Mouse (Mus musculus) heart, postnatal 0 days (tissue): ENCODE measurements around the gene Hmgb1. TPM values are rescaled to one million over a fixed set of nuclear protein-coding genes. Genes with fewer than 3 reads are reported as not detected.

Experiments
- ATAC-seq: fragments of 200-750 bp; cut with Nextera tagmentation; 2 replicates; pipeline ENCODE4 v1.8.0; 2017; ENCODE audit warnings: low read depth, moderate number of reproducible peaks, moderate library complexity; ENCODE audit not compliant: insufficient read depth
- DNase-seq: peaks from one replicate; pipeline ENCODE4 v3.0.0-alpha.2; 2016; ENCODE audit warnings: low spot score
- H3K27ac ChIP-seq: fragments of 300-500 bp; sonication (generic); 2 replicates; pipeline ENCODE4 v1.5.1; 2014; ENCODE audit warnings: low read depth, mild to moderate bottlenecking
- H3K27me3 ChIP-seq: fragments of 300-500 bp; sonication (generic); 2 replicates; pipeline ENCODE4 v1.6.1; 2014; ENCODE audit warnings: low read length, mixed read lengths; ENCODE audit not compliant: control insufficient read depth, insufficient read depth
- H3K36me3 ChIP-seq: fragments of 300-500 bp; sonication (generic); replicated peaks from 2 replicates; pipeline ENCODE4 v1.6.1; 2014; ENCODE audit warnings: low read length, mixed read lengths; ENCODE audit not compliant: control insufficient read depth, insufficient read depth
- H3K4me1 ChIP-seq: fragments of 300-500 bp; sonication (generic); 2 replicates; pipeline ENCODE4 v1.6.1; 2014; ENCODE audit warnings: antibody characterized with exemption; ENCODE audit not compliant: control insufficient read depth, insufficient read depth
- H3K4me2 ChIP-seq: fragments of 300-500 bp; sonication (generic); 2 replicates; pipeline ENCODE4 v1.6.1; 2014; ENCODE audit warnings: low read depth, mild to moderate bottlenecking, low read length, moderate library complexity
- H3K4me3 ChIP-seq: fragments of 300-500 bp; sonication (generic); 2 replicates; pipeline ENCODE4 v1.5.1; 2014; ENCODE audit warnings: low read depth, low read length
- H3K9ac ChIP-seq: fragments of 300-500 bp; sonication (generic); replicated peaks from 2 replicates; pipeline ENCODE4 v1.6.1; 2014; ENCODE audit warnings: low read depth, low read length, mixed read lengths
- H3K9me3 ChIP-seq: fragments of 300-500 bp; sonication (generic); replicated peaks from 2 replicates; pipeline ENCODE4 v1.6.1; 2016; ENCODE audit warnings: low read length; ENCODE audit not compliant: control insufficient read depth
- CTCF ChIP-seq: IDR thresholded peaks from 2 replicates; pipeline ENCODE4 v1.5.1; 2016; ENCODE audit warnings: antibody characterized with exemption, control low read depth, low read depth
- EP300 ChIP-seq: IDR thresholded peaks from 2 replicates; pipeline ENCODE4 v1.6.1; 2016; ENCODE audit warnings: antibody characterized with exemption, low read depth
- WGBS: fragments of 180-500 bp; shearing (Covaris S2); extraction: QIAGEN DNeasy Blood & Tissue Kit; methylation state at CpG from one replicate; pipeline ENCODE4 v1.1.7; 2014; 5-methylcytosine and 5-hydroxymethylcytosine counted together
- polyA plus RNA-seq: library from polyadenylated mRNA; unstranded; fragments of >200 nt; fragmentation: Nextera tagmentation; extraction: Ambion mirVana; gene quantifications from 2 replicates; pipeline ENCODE4 v1.2.1, GENCODE M21; 2015
- total RNA-seq: library from RNA; depleted of rRNA; stranded (reverse); fragments of >200 nt; gene quantifications from 2 replicates; pipeline ENCODE4 v1.2.3, GENCODE M21; 2014; ENCODE audit warnings: low replicate concordance

Hmgb1 gene
- total and polyA plus RNA-seq, 2 experiments from 2014 or later: 107 to 540 TPM

DNA sequence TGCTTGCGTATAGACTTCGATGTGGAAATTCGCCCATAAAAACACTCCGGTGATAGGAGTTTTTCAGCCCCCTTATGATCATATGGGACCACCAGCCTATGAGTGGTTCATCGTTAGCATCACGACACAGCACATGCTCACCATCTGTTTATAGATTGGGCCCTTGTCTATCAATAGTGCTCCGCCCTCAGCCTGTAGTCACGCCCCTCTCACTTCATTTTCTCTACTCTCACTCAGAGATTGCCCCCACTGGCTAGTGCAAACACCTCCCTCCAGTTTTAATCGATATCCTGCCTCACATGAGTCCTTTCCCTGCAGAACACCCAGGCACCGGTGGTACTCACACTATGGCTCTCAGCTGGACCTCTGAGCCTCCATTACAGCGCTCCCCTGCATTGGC is 88.0 kb downstream of the Hmgb1 start:
- WGBS: 60% methylated on average over 11 of the region's 11 CpGs
- ATAC-seq (no peak), DNase-seq (no peak)
- Histone ChIP-seq H3K36me3 (no peaks in the 10 kb centered on the region), H3K4me2 (no peak overlapping the region), H3K27me3 (no peaks in the 10 kb centered on the region), H3K27ac (no peak overlapping the region), H3K4me3 (no peak overlapping the region), H3K4me1 (no peaks in the 10 kb centered on the region), H3K9ac (no peak overlapping the region), H3K9me3 (no peaks in the 10 kb centered on the region)
- no peak for TF ChIP-seq EP300
- TF ChIP-seq CTCF: no peak

DNA sequence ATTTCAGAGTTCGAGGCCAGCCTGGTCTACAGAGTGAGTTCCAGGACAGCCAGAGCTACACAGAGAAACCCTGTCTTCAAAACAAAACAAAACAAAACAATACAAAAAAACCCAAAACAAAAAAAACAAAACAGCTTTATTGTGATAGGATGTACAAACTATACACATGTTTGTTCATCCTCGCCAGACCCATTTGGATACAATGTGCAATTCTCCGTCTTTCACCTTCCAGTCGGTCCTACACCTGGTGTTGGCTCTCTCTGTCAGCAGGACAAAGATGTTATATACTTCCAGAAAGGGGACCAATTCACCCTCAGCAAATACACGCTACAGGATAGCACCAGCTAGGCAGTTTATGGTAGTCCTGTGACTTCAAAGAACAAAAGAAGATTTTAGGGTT is 91.4 kb downstream of the Hmgb1 start:
- H3K9me3 ChIP-seq: no peaks in the 10 kb centered on the region
- H3K9ac ChIP-seq: no peak overlapping the region
- no peaks in the 10 kb centered on the region for H3K36me3 ChIP-seq
- H3K4me3 ChIP-seq: no peak overlapping the region
- H3K27ac ChIP-seq: no peak overlapping the region
- no peak for ATAC-seq
- H3K4me1 ChIP-seq: no peaks in the 10 kb centered on the region
- TF ChIP-seq EP300 (no peak), CTCF (no peak)
- no peaks in the 10 kb centered on the region for H3K27me3 ChIP-seq
- DNase-seq: no peak
- no peak overlapping the region for H3K4me2 ChIP-seq
- 94% methylated on average over 5 of the region's 5 CpGs for WGBS

DNA sequence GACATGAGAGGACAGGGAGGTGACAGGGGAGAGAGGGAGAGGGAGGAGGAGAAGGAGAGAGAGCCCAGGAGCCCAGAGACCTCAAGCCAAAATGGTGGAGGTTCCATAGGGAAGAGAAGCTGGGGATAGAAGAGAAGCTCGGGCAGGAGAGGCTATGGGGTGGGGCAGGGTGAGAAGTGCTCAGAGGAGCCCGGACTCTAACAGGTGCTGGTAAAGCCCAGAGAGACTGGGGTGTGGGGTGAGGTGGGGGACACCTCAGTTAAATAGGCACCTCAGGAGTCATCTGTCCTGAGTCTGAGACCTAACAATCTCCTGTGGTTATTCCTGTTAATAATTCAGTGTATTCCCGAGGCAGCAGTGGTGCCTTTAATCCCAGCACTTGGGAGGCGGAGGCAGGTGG is 91.8 kb downstream of the Hmgb1 start:
- no peak overlapping the region for H3K27ac ChIP-seq
- no peaks in the 10 kb centered on the region for H3K36me3 ChIP-seq
- DNase-seq: no peak
- H3K4me2 ChIP-seq: no peak overlapping the region
- H3K9me3 ChIP-seq: no peaks in the 10 kb centered on the region
- H3K4me1 ChIP-seq: no peaks in the 10 kb centered on the region
- no peaks in the 10 kb centered on the region for H3K27me3 ChIP-seq
- whole genome bisulfite sequencing: 74% methylated on average over 4 of the region's 4 CpGs
- ATAC-seq: no peak
- H3K4me3 ChIP-seq: no peak overlapping the region
- TF ChIP-seq EP300 (no peak), CTCF (no peak)
- H3K9ac ChIP-seq: no peak overlapping the region

DNA sequence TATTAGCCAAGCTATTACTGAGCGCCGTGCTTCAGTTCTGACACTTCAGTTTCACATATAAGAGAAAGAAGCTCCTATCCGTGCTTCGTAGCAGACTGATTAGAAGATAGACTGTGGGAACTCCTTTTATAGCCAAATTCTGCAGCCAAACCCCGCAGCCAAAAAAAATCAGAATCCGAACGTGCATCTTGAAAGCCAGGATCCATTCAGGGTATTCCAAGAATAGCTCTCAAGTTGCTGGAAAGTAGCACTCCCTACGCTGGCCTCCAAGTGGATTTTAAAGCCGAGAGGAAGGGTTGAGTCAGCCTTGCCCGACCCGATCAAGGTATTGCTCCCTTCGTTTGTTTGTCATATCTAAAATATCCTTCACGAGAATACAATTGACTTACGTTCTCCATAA is 93.0 kb downstream of the Hmgb1 start:
- no peak overlapping the region for H3K27ac ChIP-seq
- no peak for DNase-seq

DNA sequence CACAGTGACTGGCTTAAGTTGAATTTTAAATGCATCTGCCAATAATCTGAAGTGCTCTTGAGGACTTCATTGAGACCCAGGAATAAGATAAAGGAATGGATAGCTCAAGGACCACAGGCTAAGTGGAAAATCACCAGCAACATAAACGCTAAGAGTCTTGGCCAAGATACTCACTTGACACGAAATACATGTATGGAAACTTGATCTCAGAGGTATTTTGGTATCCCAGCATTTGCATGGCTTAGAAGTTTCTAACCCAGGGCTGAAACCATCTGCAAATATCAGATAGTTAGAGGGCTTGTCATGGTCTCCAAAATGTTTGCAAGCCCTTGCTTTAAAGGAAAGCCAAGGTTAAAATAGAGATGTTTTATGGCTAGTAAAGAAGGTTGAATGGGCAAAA is 94.4 kb downstream of the Hmgb1 start:
- no peak overlapping the region for H3K9ac ChIP-seq
- H3K4me2 ChIP-seq: no peak overlapping the region
- 49% methylated on average over 2 of the region's 2 CpGs for WGBS
- H3K4me3 ChIP-seq: no peak overlapping the region
- no peaks in the 10 kb centered on the region for H3K9me3 ChIP-seq
- no peaks in the 10 kb centered on the region for H3K36me3 ChIP-seq
- H3K4me1 ChIP-seq: no peaks in the 10 kb centered on the region
- ATAC-seq: no peak
- no peaks in the 10 kb centered on the region for H3K27me3 ChIP-seq
- TF ChIP-seq EP300 (no peak), CTCF (no peak)
- DNase-seq: no peak
- H3K27ac ChIP-seq: no peak overlapping the region

More for the DNA sequence above, 93.0 kb downstream of the Hmgb1 start:
- ATAC-seq: no peak
- WGBS: 60% methylated on average over 14 of the region's 14 CpGs
- no peaks in the 10 kb centered on the region for H3K9me3 ChIP-seq
- no peaks in the 10 kb centered on the region for H3K27me3 ChIP-seq
- H3K4me3 ChIP-seq: no peak overlapping the region
- H3K9ac ChIP-seq: no peak overlapping the region
- H3K36me3 ChIP-seq: no peaks in the 10 kb centered on the region
- no peaks in the 10 kb centered on the region for H3K4me1 ChIP-seq
- TF ChIP-seq EP300 (no peak), CTCF (no peak)
- H3K4me2 ChIP-seq: no peak overlapping the region

DNA sequence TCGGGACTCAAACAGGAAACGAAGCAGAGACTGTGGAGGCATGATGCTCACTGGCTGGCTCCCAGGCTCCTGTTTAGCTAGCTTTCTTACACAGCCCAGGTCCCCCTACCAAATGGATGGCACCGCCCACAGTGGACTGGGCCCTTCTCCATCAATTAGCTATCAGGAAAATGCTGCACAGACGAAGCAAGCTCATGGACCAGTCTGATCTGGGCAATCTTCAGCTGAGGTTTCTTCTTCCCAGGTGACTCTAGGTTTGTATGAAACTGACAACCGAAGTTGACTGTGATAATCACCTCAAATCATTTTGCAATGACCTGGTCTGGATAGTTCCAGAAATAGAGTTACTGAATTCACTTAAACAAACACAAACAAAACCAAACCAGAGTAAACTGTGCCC is 94.8 kb downstream of the Hmgb1 start:
- H3K4me3 ChIP-seq: no peak overlapping the region
- DNase-seq: no peak

More for the DNA sequence above, 94.8 kb downstream of the Hmgb1 start:
- Histone ChIP-seq H3K9ac (no peak overlapping the region), H3K27ac (no peak overlapping the region), H3K9me3 (no peaks in the 10 kb centered on the region), H3K36me3 (no peaks in the 10 kb centered on the region), H3K4me2 (no peak overlapping the region), H3K4me1 (no peaks in the 10 kb centered on the region), H3K27me3 (no peaks in the 10 kb centered on the region)
- ATAC-seq: no peak
- 88% methylated on average over 5 of the region's 5 CpGs for WGBS
- TF ChIP-seq CTCF: no peak
- no peak for TF ChIP-seq EP300
